Mouse (Mus musculus) embryonic fibroblast, embryonic 13.5 days (primary cell): Measurements from ENCODE around the gene Galntl5.

ENCODE experiments used
- CTCF ChIP-seq: IDR thresholded peaks from 2 replicates; pipeline ENCODE4 v1.5.1; 2011; ENCODE audit warnings: mild to moderate bottlenecking, control low read depth, low read length, moderate library complexity, borderline replicate concordance; ENCODE audit not compliant: insufficient read depth
- POLR2A ChIP-seq: IDR thresholded peaks from 2 replicates; pipeline ENCODE4 v1.6.1; 2011; ENCODE audit warnings: low read depth, mild to moderate bottlenecking, control low read depth, low read length, moderate library complexity

DNA sequence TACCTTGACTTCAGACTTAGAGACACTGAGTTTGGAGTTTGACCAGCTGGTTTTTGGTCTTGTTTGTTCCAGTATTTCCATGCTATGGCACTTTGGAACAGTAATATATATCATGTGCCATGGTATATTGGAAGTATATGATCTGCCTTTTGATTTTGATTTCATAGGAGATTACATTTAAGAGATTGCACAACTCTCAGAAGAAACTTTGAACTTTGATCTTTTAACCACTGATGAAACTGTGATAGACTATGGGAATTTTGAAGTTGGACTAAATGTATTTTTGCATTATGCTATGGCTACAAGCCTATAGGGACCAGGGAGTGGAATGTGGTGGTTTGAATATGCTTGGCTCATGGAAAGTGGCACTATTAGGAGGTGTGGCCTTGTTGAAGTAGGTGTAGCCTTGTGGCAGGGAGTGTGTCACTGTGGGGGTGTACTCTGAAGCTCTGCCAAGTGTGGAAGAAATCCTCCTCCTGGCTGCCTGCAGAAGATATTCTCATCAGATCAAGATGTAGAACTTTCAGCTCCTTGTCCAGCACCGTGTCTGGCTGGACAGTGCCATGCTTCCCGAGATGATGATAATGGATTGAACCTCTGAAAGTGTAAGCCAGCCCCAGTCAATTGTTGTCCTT is 31.8 kb upstream of the Galntl5 start:
- TF ChIP-seq POLR2A (no peak), CTCF (no peak)
